Mouse (Mus musculus): ENCODE measurements around the gene Stk38. TPM values are rescaled to one million over a fixed set of nuclear protein-coding genes. Genes with fewer than 3 reads are reported as not detected.
"Not testable (repeated sequence)": the region's sequence is repeated elsewhere in the genome, so short reads cannot be mapped to it uniquely, and the experiment has no call there.

Stk38 gene
- polyA plus RNA-seq, 1 experiment: 4.2 TPM

- Histone ChIP-seq H3K4me1 (ENCODE audit: control insufficient read depth) (peaks cover 18% of the 10 kb centered on the region), H3K36me3 (ENCODE audit: control insufficient read depth) (peaks cover 98% of the 10 kb centered on the region), H3K9me3 (ENCODE audit: control insufficient read depth, low read length) (no peaks in the 10 kb centered on the region), H3K4me3 (replicated peaks) (no peak overlapping the region), H3K27me3 (ENCODE audit: control insufficient read depth) (no peaks in the 10 kb centered on the region)
- no peak for TF ChIP-seq TAL1 (IDR thresholded peaks at IDR 0.05; ENCODE audit: low read length)
- no peak for TF ChIP-seq GATA1 (IDR thresholded peaks at IDR 0.05; ENCODE audit: low read length)
These were observed 35.8 kb upstream of the Stk38 start for GRCm38 (mm10) chr17:29043583-29043982.

GRCm38 (mm10) chr17:29042569-29042968, 34.8 kb upstream of the Stk38 start:
- TF ChIP-seq TAL1 (IDR thresholded peaks at IDR 0.05; ENCODE audit: low read length): no peak
- TF ChIP-seq GATA1 (IDR thresholded peaks at IDR 0.05; ENCODE audit: low read length): no peak
- peaks cover 98% of the 10 kb centered on the region for H3K36me3 ChIP-seq (ENCODE audit: control insufficient read depth)
- H3K27me3 ChIP-seq (ENCODE audit: control insufficient read depth): no peaks in the 10 kb centered on the region
- H3K4me1 ChIP-seq (ENCODE audit: control insufficient read depth): peaks cover 24% of the 10 kb centered on the region
- no peak overlapping the region for H3K4me3 ChIP-seq (replicated peaks)
- H3K9me3 ChIP-seq (ENCODE audit: control insufficient read depth, low read length): no peaks in the 10 kb centered on the region

- H3K4me3 ChIP-seq (replicated peaks); H3K27me3 ChIP-seq (ENCODE audit: control insufficient read depth); H3K9me3 ChIP-seq (ENCODE audit: control insufficient read depth, low read length): not testable (repeated sequence)
- peaks cover 98% of the 10 kb centered on the region for H3K36me3 ChIP-seq (ENCODE audit: control insufficient read depth)
- peaks cover 30% of the 10 kb centered on the region for H3K4me1 ChIP-seq (ENCODE audit: control insufficient read depth)
These were observed 33.8 kb upstream of the Stk38 start for GRCm38 (mm10) chr17:29041632-29042031.

- TF ChIP-seq GATA1 (IDR thresholded peaks at IDR 0.05; ENCODE audit: low read length) (no peak), TAL1 (IDR thresholded peaks at IDR 0.05; ENCODE audit: low read length) (no peak)
- H3K9me3 ChIP-seq (ENCODE audit: control insufficient read depth, low read length): no peaks in the 10 kb centered on the region
- H3K27me3 ChIP-seq (ENCODE audit: control insufficient read depth): no peaks in the 10 kb centered on the region
- peaks cover 99% of the 10 kb centered on the region for H3K36me3 ChIP-seq (ENCODE audit: control insufficient read depth)
- H3K4me3 ChIP-seq (replicated peaks): no peak overlapping the region
- H3K4me1 ChIP-seq (ENCODE audit: control insufficient read depth): peaks cover 43% of the 10 kb centered on the region
These were observed 31.6 kb upstream of the Stk38 start for GRCm38 (mm10) chr17:29039351-29039750.

GRCm38 (mm10) chr17:29035506-29035905, 27.7 kb upstream of the Stk38 start:
- H3K36me3 ChIP-seq (ENCODE audit: control insufficient read depth): peaks cover 72% of the 10 kb centered on the region
- H3K4me1 ChIP-seq (ENCODE audit: control insufficient read depth): peaks cover 51% of the 10 kb centered on the region
- H3K9me3 ChIP-seq (ENCODE audit: control insufficient read depth, low read length): no peaks in the 10 kb centered on the region
- TF ChIP-seq GATA1 (IDR thresholded peaks at IDR 0.05; ENCODE audit: low read length): no peak
- TF ChIP-seq TAL1 (IDR thresholded peaks at IDR 0.05; ENCODE audit: low read length): no peak
- peak overlapping the region; percentile 92 for H3K4me3 ChIP-seq (replicated peaks)
- H3K27me3 ChIP-seq (ENCODE audit: control insufficient read depth): no peaks in the 10 kb centered on the region

- Histone ChIP-seq H3K4me1 (ENCODE audit: control insufficient read depth) (peaks cover 46% of the 10 kb centered on the region), H3K27me3 (ENCODE audit: control insufficient read depth) (no peaks in the 10 kb centered on the region), H3K4me3 (replicated peaks) (peak overlapping the region; percentile 92), H3K36me3 (ENCODE audit: control insufficient read depth) (peaks cover 62% of the 10 kb centered on the region), H3K9me3 (ENCODE audit: control insufficient read depth, low read length) (no peaks in the 10 kb centered on the region)
- no peak for TF ChIP-seq TAL1 (IDR thresholded peaks at IDR 0.05; ENCODE audit: low read length)
- TF ChIP-seq GATA1 (IDR thresholded peaks at IDR 0.05; ENCODE audit: low read length): no peak
These were observed 26.5 kb upstream of the Stk38 start for GRCm38 (mm10) chr17:29034264-29034663.

- Histone ChIP-seq H3K36me3 (ENCODE audit: control insufficient read depth) (peaks cover 55% of the 10 kb centered on the region), H3K4me1 (ENCODE audit: control insufficient read depth) (peaks cover 44% of the 10 kb centered on the region), H3K4me3 (replicated peaks) (peak overlapping the region; percentile 92), H3K9me3 (ENCODE audit: control insufficient read depth, low read length) (no peaks in the 10 kb centered on the region), H3K27me3 (ENCODE audit: control insufficient read depth) (no peaks in the 10 kb centered on the region)
- TF ChIP-seq TAL1 (IDR thresholded peaks at IDR 0.05; ENCODE audit: low read length) (no peak), GATA1 (IDR thresholded peaks at IDR 0.05; ENCODE audit: low read length) (no peak)
These were observed 25.8 kb upstream of the Stk38 start for GRCm38 (mm10) chr17:29033569-29034061.

- Histone ChIP-seq H3K27me3 (ENCODE audit: control insufficient read depth) (no peaks in the 10 kb centered on the region), H3K9me3 (ENCODE audit: control insufficient read depth, low read length) (no peaks in the 10 kb centered on the region), H3K4me1 (ENCODE audit: control insufficient read depth) (peaks cover 36% of the 10 kb centered on the region), H3K36me3 (ENCODE audit: control insufficient read depth) (peaks cover 44% of the 10 kb centered on the region), H3K4me3 (replicated peaks) (peak within 1 kb of the TSS; percentile 92)
- TF ChIP-seq GATA1 (IDR thresholded peaks at IDR 0.05; ENCODE audit: low read length) (no peak), TAL1 (IDR thresholded peaks at IDR 0.05; ENCODE audit: low read length) (no peak)
These were observed 24.7 kb upstream of the Stk38 start, which contains the start of gene Srsf3 for GRCm38 (mm10) chr17:29032274-29033069. TSS of gene Srsf3 (plus strand) at chr17:29032628.

GRCm38 (mm10) chr17:29031771-29032273, 24.0 kb upstream of the Stk38 start:
- Histone ChIP-seq H3K36me3 (ENCODE audit: control insufficient read depth) (peaks cover 37% of the 10 kb centered on the region), H3K9me3 (ENCODE audit: control insufficient read depth, low read length) (no peaks in the 10 kb centered on the region), H3K4me3 (replicated peaks) (peak overlapping the region; percentile 92), H3K4me1 (ENCODE audit: control insufficient read depth) (peaks cover 33% of the 10 kb centered on the region), H3K27me3 (ENCODE audit: control insufficient read depth) (no peaks in the 10 kb centered on the region)
- TF ChIP-seq TAL1 (IDR thresholded peaks at IDR 0.05; ENCODE audit: low read length): no peak
- TF ChIP-seq GATA1 (IDR thresholded peaks at IDR 0.05; ENCODE audit: low read length): no peak

- H3K36me3 ChIP-seq (ENCODE audit: control insufficient read depth): peaks cover 31% of the 10 kb centered on the region
- H3K4me3 ChIP-seq (replicated peaks): peak overlapping the region; percentile 92
- H3K9me3 ChIP-seq (ENCODE audit: control insufficient read depth, low read length); H3K27me3 ChIP-seq (ENCODE audit: control insufficient read depth): not testable (repeated sequence)
- H3K4me1 ChIP-seq (ENCODE audit: control insufficient read depth): peaks cover 27% of the 10 kb centered on the region
These were observed 23.4 kb upstream of the Stk38 start for GRCm38 (mm10) chr17:29031085-29031711.
